Mouse (Mus musculus) retina, postnatal 7 days (tissue): ENCODE results near the gene Ajap1.
A peak's percentile ranks its signal among the peaks of the same experiment; 100 is the strongest.

Experiments used
- DNase-seq: peaks from one replicate; pipeline ENCODE4 v3.0.0-alpha.2; 2012; ENCODE audit warnings: low read depth, low spot score

Gene Ajap1

GRCm38 (mm10) chr4:153453496-153453895, 29.1 kb downstream of the Ajap1 start:
- no peak for DNase-seq

GRCm38 (mm10) chr4:153451516-153451915, 31.1 kb downstream of the Ajap1 start:
- DNase-seq, result no peak

DNA sequence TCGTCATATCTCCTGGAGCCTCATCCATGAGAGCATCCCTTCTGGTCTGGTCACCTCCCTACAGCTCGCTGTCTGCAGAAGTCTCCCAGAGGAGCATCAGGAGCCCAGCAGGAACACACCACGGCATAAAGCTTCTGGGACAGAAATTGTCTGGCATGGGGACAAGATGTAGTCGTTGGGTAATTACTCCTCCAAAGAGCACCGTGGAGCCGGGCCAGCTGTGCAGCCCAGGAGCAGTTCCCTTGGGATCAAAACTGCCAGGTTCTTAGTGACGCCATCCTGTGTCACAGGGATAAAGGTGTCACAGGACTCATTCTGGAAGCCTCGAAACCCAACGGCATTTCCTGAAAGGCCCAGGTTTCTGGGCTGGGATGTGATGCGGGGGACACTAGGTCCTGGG, 40.1 kb downstream of the Ajap1 start:
- DNase-seq, result no peak

- no peak for DNase-seq
Measured at GRCm38 (mm10) chr4:153439868-153440267, 42.7 kb downstream of the Ajap1 start.

GRCm38 (mm10) chr4:153439031-153439430, 43.6 kb downstream of the Ajap1 start:
- DNase-seq, result no peak

- DNase-seq, result no peak
Measured at GRCm38 (mm10) chr4:153437196-153437595, 45.4 kb downstream of the Ajap1 start.

- no peak for DNase-seq
Measured at GRCm38 (mm10) chr4:153435917-153436316, 46.7 kb downstream of the Ajap1 start.

DNA sequence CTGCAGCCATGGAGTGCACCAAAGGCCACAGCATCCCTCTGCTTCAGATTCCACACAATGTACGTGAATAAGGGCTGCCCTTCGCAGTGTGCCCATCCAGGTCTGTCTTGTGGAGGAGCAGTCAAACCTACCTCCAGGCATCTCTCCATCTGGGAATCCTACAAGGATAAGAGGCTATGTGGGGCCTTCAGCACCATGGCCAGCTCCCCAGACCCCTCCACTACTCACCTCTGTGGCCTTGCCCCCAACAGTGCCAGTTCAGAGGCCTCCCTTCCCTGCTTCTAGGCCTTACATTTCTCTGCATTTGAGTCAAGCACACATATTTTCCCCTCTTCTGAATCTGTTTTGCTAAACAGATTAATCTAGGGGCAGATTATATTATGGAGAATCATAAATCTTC, 52.6 kb downstream of the Ajap1 start:
- DNase-seq, result no peak

DNA sequence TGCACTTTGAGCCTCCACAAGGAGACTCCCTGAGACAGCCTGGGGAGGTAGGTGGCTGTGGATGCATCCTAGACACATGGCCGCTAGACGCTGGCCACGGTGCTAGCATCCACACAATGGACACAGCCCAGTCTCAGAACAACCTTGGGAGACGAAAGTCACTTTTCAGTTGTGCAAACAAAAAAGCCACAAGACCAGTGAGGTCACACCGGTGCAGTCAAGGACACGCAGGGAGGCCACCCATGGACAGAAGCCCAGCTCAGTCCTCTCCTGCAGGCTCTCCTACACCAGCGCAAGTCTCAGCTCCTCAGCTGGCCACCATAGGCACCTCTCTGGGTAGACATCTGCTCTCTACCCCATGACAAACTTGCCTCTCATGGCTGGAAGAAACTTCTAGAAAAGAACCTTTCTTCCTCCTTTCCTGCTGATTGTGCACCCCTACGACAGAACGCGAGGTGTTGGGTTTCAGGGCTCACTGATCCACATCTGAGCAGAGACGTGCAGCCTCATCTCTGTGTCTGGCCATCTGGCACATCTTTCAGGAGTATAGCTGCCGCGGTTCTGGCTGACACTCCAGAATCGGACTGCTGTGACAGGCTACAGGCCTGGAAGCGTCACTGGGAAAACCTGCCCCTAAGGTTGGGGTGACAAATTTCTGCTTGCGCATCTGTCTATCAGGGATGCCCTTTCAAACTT, 56.5 kb downstream of the Ajap1 start:
- DNase-seq, result no peak

GRCm38 (mm10) chr4:153424324-153424723, 58.3 kb downstream of the Ajap1 start:
- DNase-seq, result no peak

GRCm38 (mm10) chr4:153417926-153418325, 64.7 kb downstream of the Ajap1 start:
- DNase-seq, result peak; percentile 49

DNA sequence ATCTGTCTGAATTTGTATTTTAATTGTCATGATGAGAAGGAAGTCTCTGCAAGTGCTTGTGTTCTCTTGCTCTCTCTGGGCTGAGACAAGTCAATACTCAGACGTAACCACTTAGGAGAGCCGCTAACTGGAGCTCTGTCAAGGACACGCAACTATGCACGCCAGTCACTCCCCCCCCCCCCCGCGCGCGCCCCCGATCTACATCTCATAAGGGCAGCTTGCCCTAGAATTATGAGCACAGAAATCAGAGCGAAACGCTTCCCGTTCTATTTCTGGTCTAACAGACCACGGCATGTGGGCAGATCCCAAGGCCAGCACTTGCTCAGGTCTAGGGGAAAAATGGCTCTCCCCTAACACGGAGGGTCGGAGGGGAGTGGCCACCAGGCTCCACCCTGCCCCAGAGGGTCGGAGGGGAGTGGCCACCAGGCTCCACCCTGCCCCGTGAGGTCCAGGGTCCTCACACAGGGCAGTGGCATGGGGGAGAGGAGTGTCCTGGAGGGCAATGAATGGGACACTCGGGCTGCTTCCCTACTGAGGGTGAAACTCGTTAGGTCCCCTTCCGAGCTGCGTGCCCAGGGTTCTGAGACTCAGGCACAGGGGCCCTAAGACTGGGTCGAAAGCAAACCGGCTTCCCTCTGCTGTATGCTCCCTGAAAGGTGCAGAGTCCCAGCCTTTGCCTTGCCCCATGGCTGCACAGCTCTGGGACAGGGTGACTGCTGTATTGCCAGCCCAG, 65.3 kb downstream of the Ajap1 start:
- no peak for DNase-seq

- DNase-seq, result no peak
Measured at GRCm38 (mm10) chr4:153416111-153416510, 66.5 kb downstream of the Ajap1 start.

- DNase-seq, result no peak
Measured at GRCm38 (mm10) chr4:153398421-153398820, 84.2 kb downstream of the Ajap1 start.

DNA sequence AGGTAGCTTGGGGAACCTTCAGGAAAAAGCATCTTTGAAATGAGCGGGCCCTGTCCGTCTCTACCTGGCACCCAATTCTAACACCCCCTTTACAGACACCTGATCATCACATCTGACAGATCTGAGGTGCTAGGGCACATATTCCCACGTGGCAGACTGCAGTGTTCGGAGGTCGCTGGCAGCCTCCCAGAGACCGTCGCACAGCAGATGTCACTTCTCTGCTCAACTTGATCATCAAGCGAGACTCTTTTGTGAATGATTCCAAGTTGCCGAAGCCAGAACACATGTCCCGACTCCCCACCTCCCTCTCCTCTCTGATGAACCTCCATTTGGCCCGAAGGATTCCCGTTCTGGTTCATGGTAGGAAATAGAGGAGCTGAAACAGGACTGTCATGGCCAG, 95.1 kb downstream of the Ajap1 start:
- no peak for DNase-seq

- DNase-seq, result no peak
Measured at GRCm38 (mm10) chr4:153381433-153381832, 101.2 kb downstream of the Ajap1 start.

DNA sequence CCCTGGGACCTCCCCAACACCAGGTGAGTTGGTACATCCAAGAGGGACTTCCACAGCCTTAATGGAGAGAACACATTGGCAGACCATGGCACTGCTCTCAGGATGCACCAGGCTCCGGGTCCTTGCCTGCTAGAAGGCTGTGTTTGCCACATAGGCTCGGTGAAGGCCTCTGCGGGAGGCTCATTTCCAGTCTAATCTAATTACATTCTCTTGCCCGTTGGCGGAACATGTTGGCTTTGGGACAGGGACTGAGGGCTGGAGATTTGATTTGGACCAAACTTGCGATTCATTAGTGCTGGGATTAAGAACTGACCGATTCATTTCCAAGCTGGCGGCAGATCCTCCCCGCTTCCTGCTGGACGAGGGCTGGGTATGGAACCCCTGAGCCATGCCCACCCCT, 101.7 kb downstream of the Ajap1 start:
- DNase-seq, result no peak

DNA sequence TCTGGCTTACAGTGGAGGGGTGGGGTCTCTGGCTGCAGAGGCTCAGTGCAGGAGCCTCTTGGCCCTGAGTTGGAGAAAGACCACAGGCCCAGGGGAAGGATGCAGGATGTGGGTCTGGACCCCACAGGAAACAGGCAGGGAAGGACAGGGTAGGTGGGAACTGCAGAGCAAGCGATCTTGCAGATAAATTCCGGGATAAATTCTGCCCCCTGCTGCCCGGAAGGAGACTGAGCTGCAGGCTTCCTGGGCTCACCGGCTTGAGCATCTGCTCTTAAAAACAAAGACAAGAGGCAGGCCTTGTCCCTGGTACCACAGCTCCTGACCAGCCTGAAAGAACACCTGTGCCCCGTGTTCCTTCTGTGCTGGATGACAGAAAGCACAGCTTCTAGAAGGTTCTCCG, 104.6 kb downstream of the Ajap1 start:
- DNase-seq, result no peak

DNA sequence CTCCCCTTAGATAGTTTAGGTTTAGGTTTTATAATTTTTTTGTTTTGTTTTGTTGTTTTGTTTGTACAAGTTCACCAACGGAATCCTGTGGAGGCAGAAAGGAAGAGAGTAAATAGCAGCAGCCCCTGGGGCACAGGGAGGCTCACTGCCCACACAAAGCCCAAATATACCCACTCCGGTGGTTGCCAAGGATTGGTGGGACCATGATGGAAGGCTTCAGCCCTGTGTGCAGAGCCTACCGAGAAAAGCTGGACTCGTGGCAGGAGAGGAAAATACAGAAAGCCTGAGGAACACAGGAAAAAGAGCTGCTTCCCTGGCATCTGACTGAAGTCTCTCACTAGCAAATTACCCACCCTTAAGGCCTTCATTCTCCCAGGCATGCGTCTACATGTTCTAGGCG, 108.4 kb downstream of the Ajap1 start:
- no peak for DNase-seq

DNA sequence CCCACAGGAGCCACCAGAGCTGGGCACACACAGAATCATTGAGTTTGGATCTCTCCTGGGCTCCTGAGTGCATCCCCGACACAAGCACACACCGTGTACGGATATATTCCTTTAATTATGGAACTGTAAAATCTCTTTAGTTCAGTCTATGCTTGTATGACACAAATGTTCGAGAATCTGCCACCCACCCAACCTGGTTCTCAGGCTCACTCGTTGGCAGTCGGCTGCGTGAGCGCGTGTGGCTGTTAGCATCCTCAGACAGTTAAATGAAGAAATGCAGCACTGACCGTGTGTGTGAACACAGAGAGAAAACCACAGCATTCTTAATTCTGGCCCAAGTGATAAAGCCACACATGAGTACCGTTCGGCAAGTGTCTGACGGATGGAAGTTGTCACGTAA, 109.5 kb downstream of the Ajap1 start:
- DNase-seq, result no peak

- DNase-seq, result no peak
Measured at GRCm38 (mm10) chr4:153368620-153369159, 113.9 kb downstream of the Ajap1 start.

DNA sequence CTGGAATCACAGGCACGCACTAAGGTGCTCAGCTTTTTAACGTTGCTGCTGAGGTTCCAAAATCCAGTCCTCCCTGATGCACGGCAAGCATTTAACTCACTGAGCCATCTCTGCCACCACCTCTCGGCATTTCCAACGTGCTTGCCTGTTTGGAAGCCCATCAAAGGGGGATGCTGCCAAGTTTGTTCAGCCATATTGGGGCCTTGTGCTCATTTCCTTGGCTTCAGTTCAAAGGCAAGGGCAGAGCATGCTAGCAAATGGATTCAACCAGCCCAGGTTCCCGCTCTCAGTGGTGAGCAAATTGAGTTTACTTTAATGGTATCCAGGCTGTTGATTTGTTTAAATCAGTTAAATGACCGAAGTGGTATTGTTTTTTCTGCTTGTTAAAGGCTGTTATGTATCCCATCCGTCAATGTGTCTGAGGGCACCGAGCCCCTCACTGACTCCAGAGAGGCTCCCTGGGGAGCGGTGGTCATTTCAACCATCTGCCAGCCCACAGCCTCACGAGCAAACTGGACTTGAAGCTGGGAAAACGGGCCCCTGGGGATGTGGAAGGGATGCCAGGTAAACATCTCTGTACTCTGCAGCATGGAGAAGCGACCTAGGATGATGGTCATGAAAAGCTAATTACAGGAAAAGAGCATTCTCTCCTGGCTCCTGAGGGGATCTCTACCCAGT, 121.6 kb downstream of the Ajap1 start:
- no peak for DNase-seq

- no peak for DNase-seq
Measured at GRCm38 (mm10) chr4:153358243-153358550, 124.4 kb downstream of the Ajap1 start.
